Mouse (Mus musculus): Measurements from ENCODE around the gene Spata21.

- no peak for TF ChIP-seq POLR2A (IDR thresholded peaks at IDR 0.05; ENCODE audit: borderline replicate concordance, low read depth, low read length)
- no peak for TF ChIP-seq CTCF (IDR thresholded peaks at IDR 0.05; ENCODE audit: low read depth, low read length)
These were observed 13.2 kb downstream of the Spata21 start for GRCm38 (mm10) chr4:141101291-141101690.

Measured in bone marrow macrophage, adult 2 months (primary cell).